Mouse (Mus musculus) c-Kit-positive CD71-positive TER-119-positive erythroid progenitor cells, embryonic 14.5 days (primary cell): ENCODE measurements around the gene Baz2b.

Experiments
- DNase-seq: peaks from one replicate; pipeline ENCODE4 v3.0.0-alpha.2; 2013; ENCODE audit warnings: low spot score

The Baz2b gene

DNA sequence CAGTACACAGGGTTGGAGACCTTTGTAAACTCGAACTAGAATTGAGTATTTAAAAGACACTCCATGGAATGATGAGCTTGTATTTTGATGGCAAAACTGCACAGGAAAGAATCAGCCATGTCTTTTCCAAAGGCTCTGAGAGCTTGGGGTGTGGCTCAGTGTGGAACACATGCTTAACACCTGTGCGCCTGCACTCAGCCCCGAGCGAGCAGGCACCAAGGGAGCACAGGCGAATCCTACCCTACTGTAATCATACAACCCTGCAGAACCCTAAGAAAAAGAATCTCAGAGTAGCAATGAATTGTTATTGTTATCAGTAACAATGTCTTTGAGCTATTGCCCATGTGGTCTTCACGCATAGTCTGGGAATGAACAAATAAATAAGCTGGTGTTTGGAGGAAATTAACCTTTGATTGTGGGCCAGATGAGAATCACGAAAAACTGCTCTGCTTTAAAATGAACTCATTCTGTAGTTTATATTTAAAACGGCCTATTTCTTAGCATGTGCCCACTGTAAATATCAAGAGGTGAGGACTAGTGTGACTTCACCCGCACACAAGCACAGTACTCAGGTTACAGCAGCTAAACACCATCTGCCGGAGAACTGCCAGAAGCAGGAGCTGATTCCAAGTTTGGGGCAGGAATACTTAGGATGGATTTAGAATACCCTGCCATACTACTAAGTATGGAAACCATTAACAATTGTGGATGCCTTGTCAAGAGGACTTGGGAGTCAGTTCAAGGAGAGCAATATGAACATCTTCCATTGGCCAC is 77.2 kb downstream of the Baz2b start:
- no peak for DNase-seq

DNA sequence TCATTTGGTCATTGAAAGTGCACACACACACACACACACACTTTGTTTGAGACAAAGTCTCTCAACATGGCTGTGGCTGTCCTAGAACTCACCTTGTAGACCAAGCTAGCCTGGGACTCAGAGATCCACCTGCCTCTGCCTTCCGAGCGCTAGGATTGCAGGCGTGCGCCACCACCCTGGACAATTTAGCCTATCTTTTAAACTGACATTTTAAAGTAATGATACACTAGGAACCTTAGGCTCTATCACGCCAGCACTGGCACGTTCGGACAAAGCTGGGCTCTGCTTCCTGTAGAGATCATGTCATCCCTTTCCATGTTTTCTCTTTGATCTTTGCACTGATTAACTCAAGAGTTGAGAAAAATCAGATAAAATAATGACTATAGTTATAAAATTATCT is 81.0 kb downstream of the Baz2b start:
- DNase-seq: no peak

DNA sequence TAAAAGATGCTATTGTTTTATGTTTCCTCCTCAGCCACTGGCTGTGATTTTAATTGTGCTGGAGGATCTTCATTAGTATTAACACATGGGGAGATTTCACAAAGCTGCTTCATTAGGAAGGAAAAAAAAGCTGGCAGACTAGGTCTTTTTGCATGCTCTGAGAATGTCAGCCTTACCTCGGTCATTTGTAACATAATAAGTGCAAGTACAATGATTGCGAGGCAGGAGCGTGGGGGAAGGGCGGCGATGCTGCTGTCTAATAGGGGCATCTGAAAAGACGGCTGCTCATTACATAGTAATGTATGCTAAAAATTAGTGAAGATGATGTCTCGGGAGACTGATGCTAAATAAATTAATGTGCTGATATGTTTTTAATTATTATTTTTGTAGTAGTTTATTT is 82.8 kb downstream of the Baz2b start:
- no peak for DNase-seq

DNA sequence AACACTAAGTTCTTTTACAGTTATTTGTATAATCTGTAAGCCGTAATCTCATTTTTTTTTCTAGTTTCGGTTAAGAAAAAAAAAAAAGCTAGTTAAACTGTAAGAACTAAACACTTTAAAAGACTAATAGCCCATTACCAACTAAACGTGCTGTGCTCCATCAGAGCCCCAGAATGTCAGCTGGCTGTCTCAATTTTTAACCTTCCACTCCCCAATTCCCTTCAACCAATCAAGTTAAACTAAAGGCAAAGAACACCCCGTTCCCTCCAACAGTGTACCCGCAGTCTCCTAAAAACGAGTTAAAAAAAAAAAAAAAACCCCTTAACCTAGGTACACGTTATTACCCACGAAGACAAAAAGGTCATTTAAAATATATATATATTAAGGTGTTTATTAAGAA is 83.3 kb downstream of the Baz2b start:
- peak; percentile 28 for DNase-seq

DNA sequence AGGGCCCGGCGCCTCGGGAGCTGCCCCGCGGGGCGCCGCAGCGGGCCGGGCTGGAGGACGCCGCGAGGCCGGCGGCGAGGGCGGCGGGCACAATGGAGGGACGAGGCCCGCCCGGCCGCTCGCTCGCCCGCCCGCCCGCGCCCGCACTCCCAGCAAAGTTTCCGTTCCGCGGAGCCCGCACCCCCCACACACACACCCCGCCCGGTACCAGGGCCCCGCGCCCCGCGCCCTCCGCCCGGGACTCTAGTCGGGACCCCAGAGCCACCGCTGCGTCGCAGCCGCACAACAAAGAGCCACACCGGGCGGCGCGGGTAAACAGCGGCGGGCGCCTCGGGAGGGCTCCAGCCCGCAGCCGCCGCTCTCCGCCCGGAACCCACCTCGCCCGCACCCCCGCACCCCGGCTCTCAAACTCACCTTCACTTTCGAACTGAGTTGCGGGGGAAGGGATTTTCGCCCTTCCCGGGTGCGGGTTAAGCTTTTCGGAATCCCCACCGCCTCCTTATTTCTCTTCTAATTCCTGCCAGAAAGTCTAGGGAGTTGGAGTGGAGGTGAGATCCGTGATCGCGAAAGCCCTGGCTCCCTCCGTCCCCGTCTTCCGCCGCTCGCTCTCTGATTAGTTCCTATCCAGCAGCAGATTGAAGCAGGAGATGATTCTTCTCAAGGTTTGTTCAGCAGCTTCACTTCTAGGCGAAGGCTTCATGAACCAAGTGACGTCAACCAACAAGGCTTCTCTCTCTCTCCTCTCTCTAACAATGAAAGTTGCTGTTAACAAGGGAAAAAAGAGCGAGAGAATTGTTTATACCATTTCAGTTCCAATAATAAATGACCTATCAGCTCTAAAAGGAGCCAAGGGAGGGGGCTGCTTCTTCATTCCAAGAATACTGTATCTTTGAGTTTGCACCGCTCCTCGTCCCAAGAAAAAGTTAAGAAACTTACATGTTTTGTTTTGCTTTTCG is 84.3 kb downstream of the Baz2b start:
- peak; percentile 67 for DNase-seq

DNA sequence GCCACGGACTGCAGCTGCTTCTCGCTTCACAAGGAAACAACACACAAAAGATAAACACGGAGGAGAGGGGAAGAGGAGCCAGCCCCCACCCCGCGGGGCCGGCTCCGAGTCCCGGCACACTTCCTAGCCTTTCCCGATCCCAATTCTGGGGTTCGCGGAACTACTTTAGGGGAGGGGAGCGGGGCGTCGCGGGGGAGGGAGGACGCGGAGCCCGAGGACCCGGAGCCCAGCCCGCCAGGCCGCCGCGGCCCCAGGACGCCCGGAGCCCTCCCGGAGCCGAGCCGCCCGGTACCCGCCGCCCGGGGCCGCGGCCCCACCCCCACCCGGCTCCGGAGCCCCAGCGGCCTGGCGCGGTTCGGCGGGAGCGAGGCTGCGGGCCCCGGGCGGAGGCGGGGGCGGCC is 85.0 kb downstream of the Baz2b start:
- DNase-seq: no peak

DNA sequence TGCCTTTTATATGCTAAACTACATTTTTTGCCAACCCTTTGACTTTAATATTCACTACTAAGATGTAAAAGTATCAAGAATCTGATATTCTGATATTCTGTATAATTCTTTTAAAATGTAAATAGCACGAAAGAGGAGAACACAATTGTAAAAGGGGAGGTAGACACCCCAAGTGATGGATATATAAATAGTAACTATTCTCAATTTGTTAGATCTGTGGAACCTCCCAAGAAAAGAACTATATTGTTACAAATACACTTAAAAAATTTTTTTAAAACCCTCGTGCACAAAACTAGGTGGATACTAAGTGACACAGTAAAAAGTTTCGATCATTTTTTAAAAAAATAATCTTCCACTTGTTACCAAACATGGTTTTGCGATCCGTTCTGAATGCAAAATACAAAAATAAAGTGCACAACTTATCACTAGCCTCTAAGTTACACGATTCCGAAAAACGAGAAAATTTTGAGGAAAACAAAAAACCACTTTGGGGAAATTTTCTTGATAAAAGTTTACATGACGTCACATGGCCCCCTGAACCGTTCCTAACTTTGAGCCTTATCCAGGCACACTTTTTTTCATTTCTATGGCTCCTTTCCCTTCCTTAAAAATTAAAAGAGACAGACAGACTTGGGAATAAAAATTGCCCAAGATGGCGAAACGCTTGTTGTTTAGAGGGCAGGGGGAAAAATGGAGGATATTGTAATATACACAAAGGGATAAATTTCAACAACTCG is 85.6 kb downstream of the Baz2b start:
- DNase-seq: peak; percentile 62

DNA sequence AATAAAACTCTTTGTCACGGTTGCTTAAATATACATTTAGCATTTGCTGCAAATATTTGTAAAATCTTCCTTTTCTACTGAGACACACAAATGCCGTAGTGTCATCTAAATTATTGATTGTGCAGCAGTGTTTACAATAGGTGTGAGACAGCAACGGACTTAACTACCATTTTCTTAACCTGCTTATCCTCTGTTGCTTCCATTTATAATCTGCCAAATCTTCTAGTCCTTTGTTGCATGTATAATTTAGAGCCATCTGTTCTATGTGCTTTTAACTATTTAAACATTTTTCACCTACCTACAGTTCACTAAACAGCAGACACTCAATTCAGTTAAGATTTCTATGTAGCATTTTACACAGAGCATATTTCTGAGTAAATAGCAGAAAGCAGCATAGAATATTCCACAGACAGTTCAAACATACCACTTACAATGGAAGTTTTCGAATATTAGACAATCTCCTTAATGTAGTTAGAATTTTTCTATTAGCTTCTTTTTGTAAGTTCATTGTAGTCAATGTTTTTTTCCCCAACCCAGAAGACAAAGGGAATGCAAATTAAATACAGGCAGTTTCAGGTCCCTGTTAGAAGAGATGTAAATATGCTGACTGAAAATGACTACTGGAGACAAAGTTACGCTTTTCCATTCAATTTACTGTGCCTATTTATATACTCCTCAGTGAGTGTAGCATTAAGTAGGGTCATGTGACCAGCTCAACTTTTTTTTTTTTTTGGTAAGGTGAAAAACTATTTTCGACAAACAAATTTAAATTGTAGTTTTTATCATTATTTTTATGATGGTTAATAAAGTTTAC is 86.4 kb downstream of the Baz2b start:
- peak; percentile 37 for DNase-seq

DNA sequence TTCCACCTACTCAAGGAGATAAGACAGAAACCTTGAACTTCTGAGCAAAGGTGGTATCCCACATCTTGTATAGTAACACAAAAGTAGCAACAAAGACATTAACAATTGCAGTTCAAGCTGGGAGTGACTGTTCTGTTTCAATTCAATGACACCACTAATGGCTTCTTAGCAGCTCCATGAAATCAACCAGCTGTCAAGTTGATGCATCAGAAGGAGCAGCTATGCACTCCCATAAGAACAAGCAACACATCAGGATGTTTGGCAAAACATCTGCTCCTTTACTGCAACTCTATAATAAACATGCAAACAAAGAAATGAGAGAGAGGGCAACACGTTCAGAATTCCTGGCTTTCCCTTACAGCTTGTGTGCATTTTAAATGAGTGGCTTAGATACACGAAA is 87.5 kb downstream of the Baz2b start:
- DNase-seq: no peak

DNA sequence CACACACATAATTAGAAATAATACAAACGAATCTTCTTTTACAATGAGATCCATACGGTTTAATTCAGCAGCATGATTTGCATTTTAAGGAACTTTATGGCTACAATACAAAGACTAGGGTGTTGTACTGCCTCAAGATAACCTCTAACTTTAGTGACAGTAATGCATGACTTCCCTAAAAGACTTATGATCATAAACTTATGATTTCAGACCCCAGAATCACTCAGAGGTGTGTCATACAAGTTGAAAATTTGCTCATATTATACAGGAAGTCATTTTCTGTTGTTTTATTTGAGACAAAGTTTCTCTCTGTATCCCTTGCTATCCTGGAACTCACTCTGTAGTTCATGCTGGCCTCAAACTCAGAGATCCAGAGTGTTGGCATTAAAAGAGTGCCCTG is 89.0 kb downstream of the Baz2b start:
- DNase-seq: no peak

DNA sequence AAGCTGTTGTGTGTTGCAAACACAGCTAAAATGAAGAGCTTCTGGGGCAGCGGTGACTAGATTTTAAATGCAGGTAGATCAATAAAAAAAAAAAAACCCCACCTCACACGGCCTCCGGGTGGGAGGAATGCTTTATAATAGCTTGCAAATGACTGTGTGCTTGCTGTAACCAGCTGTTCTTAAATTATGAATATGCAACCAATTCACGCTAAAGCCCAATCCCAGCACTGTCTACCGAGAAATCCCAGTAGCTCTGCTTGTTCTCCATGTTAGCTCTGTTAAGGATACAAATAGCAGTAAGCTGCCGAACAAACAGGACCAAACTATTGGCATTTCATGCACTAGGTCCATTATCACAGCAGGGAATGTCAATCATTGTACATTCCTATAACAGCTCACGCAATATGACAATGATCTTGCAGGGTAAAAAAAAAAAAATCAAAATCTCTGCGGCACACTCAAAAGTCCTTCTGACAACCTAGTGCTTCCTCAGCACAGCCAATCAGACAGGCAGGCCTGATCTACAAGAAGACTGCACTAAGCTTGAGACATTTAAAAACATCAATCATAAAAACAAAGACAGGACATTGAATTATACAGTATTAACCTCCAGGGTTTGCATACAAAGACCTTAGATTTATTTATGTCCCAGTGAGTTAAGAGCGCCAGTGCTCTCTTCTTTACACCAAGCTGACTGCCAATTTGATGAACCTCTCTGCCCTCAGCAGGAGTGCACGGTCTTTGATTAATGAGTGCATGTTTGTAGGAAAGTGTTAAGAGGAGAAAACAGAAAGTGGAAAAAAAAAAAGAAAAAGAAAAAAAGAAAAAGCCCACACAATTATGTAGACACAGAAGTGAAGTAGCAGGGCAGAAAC is 90.7 kb downstream of the Baz2b start:
- no peak for DNase-seq

DNA sequence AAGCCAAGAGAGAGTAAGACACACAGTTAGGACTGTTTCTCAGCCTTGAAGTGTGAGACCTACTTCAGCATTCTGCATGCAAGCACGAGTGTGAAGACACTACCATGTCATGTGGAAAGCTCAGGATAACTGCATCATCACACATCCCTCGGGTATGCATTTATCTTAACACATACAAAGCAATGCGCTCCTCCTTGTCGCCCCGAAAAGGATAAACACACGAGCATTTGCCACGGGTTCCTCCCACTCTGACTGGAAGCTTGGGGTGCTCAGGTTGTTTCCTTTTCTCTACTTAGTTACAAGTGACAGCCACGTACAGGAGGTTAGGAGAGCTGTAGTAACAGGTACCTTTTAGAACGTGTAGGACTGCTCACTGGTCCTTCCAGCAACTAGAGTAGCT is 91.8 kb downstream of the Baz2b start:
- DNase-seq: no peak

DNA sequence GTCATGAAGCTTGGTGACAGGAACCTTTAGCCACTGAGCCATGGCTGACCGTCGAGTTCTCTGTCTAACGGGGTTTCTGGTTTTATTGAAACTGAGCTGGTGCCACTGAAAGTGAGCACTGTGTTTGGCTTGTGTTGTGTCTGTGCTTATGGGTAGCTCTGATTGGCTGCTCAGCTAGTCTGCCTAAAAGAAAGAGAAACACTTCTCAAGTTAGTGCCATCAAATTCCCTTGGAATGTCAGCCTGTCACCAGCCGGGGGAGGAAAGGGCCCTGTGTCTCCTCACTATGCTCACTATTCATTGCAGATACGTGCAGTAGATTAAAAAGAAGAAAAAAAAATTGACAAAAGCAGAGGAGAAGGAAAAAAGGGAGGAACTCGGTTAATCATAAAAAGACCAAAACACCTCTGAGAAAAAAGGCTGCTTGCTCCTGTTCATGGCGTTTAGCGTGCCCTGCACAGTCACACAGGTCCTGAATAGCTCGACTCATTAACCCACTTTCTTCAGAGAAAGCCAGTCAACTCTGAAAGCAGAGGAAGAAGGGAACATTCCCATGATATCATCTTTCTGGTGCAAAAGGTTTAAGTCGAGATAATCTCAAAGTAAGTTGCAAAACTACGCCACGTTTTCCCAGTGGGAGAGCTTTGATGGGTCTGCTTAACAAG is 93.6 kb downstream of the Baz2b start:
- no peak for DNase-seq

DNA sequence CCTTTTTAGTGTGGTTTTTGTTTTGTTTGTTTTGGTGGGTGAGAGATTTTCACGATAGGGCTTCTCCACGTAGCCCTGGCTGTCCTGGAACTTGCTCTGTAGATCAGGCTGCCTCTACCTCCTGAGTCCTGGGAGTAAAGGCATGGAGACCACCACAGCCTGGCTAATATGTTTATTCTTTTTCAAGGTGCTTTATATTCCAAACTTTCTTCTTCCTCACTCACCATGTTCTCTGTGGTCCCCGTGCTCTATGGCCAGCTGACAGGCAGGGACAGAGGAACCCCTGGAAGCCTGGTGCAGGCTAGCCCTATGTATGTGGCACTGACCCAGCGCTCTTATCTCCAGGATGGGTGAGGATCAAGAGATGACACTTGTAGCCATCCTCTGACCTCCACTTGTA is 94.7 kb downstream of the Baz2b start:
- no peak for DNase-seq

DNA sequence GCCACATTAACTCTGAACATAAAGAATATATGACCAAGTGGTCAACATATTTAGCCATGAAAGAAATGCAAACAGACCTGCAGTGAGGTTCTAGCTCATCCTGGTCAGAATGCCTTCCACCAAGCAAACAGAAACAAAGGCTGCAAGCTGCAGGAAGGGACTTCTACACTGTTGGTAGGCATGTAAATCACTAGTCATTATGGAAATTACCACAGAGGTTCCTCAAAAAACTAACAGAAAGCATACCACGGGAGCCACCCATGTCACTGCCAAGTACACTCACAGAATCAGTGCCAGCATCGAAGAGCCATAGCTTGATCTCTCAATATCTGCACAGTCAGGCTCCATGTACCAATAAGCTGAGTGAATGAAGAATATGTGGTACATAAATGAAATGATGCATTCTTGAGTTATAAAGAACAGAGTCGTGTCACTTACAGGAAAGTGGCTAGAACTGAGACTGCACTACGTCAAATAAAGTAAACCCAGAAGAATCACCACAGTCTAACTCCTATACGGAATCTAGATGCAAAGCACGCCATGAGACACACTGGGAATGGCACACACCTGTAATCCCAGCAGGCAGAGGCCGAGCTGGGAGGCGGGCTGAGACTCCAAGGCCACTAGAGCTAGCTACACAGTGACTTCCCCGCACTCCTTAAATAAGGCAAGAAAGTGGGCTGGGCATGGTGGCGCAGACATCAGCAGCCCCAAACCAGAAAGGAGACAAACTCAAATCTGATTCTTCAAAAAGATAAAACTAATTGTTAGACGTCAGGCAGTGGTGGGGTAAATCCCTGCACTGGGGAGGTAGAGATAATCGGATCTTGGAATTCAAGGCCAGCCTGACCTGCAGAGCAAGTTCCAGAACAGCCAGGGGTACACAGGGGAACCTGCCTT is 95.7 kb downstream of the Baz2b start:
- DNase-seq: no peak

DNA sequence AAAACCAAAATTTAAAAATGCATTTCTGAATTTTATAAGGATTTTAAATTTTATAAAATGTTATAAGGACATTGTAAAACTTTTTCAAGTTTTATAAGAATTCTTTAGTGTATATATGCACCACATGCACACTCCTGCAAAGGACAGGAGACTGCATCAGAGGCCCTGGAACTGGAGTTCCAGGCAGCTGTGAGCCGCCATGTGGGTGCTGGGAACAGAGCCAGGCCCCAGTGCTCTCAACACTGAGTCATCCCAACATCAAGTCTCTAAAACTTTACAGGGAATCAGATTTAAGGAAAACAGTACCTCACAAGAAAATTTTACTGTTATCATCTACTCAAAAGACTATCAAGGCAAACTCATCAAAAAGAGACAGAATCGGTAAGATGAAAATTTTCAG is 97.5 kb downstream of the Baz2b start:
- DNase-seq: no peak

DNA sequence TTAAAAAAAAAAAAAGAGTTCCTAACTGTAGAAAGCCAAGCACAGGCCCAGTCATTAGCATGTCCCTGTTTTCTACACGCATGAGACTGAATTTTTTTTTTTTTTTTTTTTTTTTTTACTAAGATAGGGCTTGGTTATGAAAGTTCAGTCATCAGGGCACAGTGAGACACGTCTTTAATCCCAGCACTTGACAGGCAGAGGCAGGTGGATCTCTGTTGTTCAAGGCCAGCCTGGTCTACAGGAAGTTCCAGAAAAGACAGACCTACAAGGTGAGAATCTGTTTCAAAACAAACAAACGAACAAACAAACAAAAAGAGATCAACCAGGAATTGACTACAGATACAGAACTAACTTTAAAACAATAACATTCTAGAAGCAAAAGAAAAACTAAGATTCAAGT is 100.6 kb downstream of the Baz2b start:
- no peak for DNase-seq

DNA sequence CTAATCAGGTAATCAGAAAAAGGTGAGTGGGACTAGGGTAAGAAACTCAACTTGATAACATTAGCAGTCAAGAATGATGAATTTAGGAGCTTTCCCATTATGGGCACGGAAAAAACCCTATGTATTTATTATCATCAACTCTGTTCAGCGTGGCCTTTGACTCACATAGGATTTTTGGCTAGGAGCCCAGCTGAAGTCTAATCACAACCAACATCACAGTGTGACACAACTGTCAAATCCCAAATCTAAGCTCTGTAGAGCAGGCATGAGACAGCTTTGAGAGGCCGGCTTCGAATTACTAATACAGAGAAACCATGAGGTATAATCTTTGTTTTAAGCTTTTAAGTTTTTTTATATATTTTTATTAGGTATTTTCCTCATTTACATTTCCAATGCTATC is 113.0 kb downstream of the Baz2b start:
- DNase-seq: no peak

DNA sequence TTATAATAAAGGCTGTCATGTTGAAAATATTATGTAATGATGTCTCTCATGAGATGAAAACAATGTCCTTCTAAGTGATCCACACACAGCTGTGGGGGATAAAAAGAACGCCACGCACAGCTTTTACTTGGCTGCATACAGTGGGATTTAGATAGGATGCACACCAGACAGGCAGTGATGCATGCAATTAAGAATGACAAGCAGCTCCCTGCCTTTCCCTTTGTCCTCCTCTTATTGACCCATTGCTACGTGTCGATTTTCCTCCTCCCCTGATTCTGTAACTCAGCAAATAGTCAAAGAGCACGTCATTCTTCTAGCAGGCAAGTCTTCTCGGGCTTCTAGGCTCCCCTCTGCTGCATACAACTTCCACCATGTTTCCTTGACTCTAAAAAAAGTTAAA is 119.4 kb downstream of the Baz2b start:
- DNase-seq: no peak
